Comparison of ENCODE assay signal across 28 mouse cellular contexts in genomic region chr14:18569615-18570014, GRCm38 (mm10).
"Had no signal": no experiment of that assay in that cellular context is flagged by ENCODE, and none has a peak within 500 bp of the region (broad histone marks: within the 10 kb centered on the region; RNA-seq: fewer than 3 reads in every experiment).

No protein-coding gene starts in this region.

- H3K4me1 ChIP-seq: embryonic facial prominence, embryonic 13.5 days; embryonic facial prominence, embryonic 15.5 days had no signal

- H3K27ac ChIP-seq: embryonic facial prominence, embryonic 10.5 days; embryonic facial prominence, embryonic 12.5 days; embryonic facial prominence, embryonic 13.5 days; embryonic facial prominence, embryonic 15.5 days; forebrain, embryonic 10.5 days; forebrain, embryonic 12.5 days; forebrain, embryonic 13.5 days; forebrain, embryonic 15.5 days; gastrocnemius, adult 2 months; heart, adult 2 months had no signal

- ATAC-seq: forebrain, embryonic 13.5 days; forebrain, embryonic 14.5 days; forebrain, embryonic 15.5 days; forebrain, embryonic 16.5 days; forebrain, postnatal 0 days had no signal

- H3K36me3 ChIP-seq: embryonic facial prominence, embryonic 10.5 days; embryonic facial prominence, embryonic 12.5 days; embryonic facial prominence, embryonic 13.5 days; embryonic facial prominence, embryonic 15.5 days; forebrain, embryonic 10.5 days; forebrain, embryonic 12.5 days; forebrain, embryonic 15.5 days had no signal

- H3K27me3 ChIP-seq: embryonic facial prominence, embryonic 12.5 days; embryonic facial prominence, embryonic 13.5 days; embryonic facial prominence, embryonic 15.5 days; forebrain, embryonic 12.5 days; forebrain, embryonic 13.5 days; forebrain, embryonic 15.5 days had no signal

- H3K9ac ChIP-seq: embryonic facial prominence, embryonic 12.5 days; embryonic facial prominence, embryonic 13.5 days; embryonic facial prominence, embryonic 15.5 days; forebrain, embryonic 12.5 days; forebrain, embryonic 13.5 days; forebrain, embryonic 15.5 days; forebrain, postnatal 0 days had no signal

- H3K4me3 ChIP-seq: embryonic facial prominence, embryonic 10.5 days; embryonic facial prominence, embryonic 12.5 days; embryonic facial prominence, embryonic 13.5 days; embryonic facial prominence, embryonic 15.5 days; erythroblast, embryonic 14.5 days; forebrain, embryonic 10.5 days; forebrain, embryonic 12.5 days; forebrain, embryonic 13.5 days; forebrain, embryonic 15.5 days; gastrocnemius, adult 2 months; heart, adult 2 months had no signal

- H3K9me3 ChIP-seq: embryonic facial prominence, embryonic 10.5 days; embryonic facial prominence, embryonic 12.5 days; embryonic facial prominence, embryonic 13.5 days; embryonic facial prominence, embryonic 15.5 days; forebrain, embryonic 10.5 days; forebrain, embryonic 12.5 days; forebrain, embryonic 13.5 days; forebrain, embryonic 15.5 days had no signal

- H3K4me2 ChIP-seq: embryonic facial prominence, embryonic 12.5 days; embryonic facial prominence, embryonic 13.5 days; embryonic facial prominence, embryonic 15.5 days; forebrain, embryonic 12.5 days; forebrain, embryonic 13.5 days; forebrain, embryonic 15.5 days had no signal

- DNase-seq: cerebellum, adult 2 months; cerebellum, adult 8-10 months; cerebellum, adult 9-10 months; cerebellum, adult 9-11 months; cerebellum, postnatal 10 days; cerebellum, postnatal 14 days; cerebellum, postnatal 25 days; cerebellum, postnatal 36 days; embryo, embryonic 11 days; forebrain, postnatal 0 days; gastrocnemius, adult 2 months; gastrocnemius, postnatal 10 days; gastrocnemius, postnatal 14 days; gastrocnemius, postnatal 25 days; gastrocnemius, postnatal 36 days; heart, adult 18-20 months; heart, adult 2 months had no signal
